Mouse (Mus musculus) monocyte, adult 2 months (primary cell): Measurements from ENCODE around the gene Fbxw7.
A peak's percentile ranks its signal among the peaks of the same experiment; 100 is the strongest.

Experiments used
- DNase-seq, 2 experiments: peaks; one replicate each; pipeline ENCODE4 v3.0.0; 2022; ENCODE audit warnings: low spot score in 2 of 2, low read depth in 1 of 2

Gene Fbxw7

DNA sequence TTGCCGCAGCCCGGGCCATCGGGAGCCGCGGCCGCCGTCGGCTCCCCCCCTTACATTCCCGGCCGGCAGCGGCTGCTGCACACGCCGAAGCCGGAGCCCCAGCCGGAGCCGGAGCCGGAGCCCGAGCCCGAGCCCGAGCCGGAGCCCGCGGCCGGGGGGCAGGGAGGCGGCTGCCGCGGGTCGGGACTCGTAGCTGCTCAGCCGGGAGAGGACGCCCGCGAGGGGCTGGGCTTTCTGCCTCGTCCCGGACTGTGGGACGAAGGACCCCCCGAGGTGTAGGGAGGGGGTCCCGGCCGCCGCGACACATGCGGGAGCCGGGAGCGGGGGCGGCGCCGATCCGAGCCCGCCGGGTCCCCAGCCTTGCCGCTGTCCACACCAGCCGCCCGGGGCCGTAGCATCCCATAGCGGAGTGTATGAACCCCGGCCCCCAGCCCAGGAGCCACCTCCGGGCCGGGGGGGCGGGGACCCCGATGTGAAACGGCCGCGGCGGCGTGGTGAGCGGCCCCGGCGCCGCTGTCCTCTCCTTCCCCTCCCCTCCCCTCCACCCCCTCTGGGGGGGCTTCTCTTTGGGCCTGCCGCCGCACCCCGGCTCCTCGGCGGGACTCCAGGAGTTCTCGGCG, at the start of gene Fbxw7:
Fbxw7 (plus strand) TSS at position 507 of the 620 bp plus-strand sequence.
- no peak for DNase-seq

DNA sequence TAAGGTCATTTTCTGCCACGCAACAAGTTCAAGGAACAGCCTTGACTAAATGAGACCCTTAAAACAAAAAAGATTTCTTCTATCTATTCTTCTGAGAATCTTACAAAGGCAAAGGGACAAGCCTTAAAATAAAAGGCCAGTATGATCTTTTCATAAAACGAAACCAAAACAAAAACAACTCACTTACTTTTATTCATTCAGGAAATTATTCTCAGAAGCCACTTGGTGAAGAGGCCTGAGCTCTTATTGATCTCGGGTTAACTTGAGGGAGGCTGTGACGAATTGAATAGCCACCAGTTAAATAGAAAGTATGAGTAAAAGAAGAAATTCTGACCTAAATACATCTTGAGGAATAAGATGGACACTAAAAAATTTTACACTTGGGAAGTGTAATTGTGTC, 46.1 kb upstream of the Fbxw7 start:
- no peak for DNase-seq

DNA sequence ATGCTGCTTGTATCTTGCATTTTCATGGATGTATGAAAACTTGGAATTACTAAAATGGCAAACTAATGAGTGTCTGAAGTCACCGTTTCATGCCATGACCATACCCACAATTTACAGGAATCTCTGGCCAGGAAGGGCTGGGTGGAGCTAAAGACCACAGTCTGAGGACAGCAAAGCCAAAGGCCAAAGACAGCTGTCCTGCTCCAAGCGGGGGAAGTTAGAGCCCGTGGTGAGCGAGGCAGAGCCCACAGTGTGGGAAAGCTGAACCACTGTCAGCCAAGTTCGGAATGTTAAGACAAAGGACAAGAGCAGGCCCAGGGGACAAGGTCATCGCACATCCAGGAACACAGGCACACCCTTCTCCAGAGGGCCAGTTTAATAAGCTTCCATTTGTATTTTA, 45.7 kb upstream of the Fbxw7 start:
- no peak for DNase-seq

DNA sequence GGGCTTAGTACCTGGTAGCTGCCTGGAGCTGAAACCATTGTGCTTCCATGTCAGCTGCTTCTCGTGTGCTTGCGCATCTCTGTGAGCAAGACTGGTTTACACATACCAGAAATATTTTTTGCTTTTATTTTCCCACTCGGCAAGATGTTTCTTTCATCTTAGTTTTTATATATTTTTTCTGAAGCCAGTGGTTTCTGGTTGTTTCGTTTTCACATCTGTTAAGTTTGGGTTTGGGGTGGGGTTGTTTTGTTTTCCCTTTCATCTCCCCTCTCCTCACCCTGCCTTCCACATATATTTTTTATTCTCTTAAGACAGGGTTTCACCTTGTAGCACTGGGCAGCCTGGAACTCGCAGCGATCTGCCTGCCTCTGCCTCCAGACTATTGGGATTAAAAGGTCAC, 44.5 kb upstream of the Fbxw7 start:
- DNase-seq = no peak

DNA sequence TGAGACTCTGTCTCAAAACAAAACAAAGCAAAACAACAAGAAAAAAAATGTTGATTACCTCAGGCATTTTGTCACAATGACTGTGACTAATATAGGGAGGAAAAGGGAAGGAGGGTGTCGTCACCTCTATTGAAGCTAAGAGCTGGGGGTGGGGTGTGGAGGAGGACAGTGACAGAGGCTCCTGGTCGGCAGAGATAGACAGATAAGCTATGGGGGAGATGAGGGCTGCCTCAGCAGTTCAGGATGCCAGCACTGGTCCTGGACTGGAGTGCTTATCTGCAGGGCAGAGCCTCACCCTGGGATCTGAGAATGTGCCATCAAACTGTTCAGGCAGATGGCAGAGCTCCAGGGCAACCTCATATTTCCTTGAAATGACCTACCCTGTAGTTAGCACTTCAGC, 43.1 kb upstream of the Fbxw7 start:
- DNase-seq = no peak

DNA sequence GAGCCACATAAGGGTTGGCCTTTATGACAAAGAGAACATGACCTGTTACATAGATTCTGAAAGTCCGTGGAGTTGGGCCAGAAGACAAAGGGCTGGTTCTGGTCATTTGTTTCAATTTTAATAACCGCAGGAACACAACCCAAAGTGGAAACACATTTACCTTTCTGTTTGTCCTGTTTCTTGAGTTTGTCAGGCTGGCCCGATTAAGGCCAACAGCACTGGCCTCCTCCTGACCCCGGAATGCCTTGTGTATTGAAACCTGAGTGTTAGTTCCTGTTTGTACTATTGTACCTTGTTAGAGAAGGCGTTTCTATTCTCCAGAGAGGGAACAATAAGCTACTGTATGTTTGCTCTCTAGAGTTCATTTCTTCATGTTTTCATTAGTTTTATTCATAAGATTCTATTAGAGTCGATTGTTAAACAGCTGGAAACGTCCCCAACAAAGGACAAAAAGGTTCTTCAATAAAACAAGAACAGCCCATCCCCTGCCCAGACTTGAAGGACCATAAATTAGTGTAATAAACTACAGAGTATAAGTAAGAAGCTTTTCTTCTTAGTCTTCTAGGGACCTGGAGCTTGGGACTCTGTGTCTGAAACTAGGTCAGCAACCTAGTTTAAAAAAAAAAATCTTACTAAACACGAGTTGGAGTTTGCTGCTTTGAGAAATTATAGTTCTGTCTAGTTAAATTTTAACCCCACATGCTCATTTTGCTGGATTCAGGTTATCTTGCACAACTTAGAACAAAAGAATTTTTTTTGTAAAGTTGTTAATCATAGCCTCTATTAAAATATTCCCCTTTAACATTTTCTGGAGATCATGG, 40.6 kb upstream of the Fbxw7 start:
- no peak for DNase-seq

DNA sequence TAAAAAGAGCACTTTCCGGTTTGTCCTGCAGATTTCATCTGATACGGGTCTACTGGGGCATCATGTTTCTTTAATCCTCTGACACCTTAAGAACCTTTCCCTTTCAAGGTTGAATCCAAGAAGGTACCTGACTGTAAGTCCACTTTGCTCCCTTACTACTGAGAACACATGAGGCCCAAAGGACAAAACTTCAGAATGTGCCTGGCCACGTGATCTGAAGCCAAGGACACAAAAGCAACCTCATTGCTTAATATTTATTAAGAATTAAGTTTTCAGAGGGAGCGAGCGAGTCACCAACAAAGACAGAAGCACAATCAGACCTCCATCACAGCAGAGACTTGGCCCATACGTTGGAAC, 40.0 kb upstream of the Fbxw7 start:
- no peak for DNase-seq

DNA sequence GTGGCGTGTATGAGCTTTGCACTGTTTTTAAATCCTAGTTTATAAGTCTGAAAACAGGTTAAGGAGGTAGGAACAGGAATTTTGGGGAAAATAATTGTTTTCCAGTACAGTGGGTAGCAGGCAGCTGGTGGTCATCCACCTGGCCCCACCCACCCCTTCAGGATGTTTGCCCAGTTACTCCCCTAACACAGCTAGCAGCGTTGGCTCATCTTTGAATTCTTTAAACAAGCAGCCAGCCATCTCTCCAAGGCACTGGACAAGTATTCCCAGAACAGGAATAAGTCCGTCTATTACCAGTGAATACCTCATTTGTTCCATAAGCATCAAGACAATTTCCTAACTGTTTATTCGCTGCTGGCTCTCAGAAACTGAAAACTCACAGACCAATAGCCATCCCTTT, 39.5 kb upstream of the Fbxw7 start:
- no peak for DNase-seq

DNA sequence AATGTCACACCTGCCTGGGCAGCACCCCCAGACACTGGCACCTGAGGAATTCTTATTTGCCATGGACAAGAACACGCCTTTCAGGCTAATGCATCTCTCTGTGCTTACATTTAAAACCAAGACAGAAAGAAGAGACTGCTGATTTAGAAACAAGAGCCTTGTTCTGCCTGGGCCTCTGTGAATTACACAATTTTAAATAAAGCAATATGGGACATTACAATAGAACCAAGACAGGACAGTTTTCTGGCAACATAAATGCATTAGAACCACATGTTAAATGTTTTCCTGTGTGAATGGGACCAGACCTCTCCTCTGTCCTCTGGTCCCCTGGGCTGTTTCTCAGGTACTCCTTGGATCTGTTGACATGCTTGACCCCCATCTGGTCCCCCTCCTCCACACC, 39.0 kb upstream of the Fbxw7 start:
- DNase-seq = no peak

DNA sequence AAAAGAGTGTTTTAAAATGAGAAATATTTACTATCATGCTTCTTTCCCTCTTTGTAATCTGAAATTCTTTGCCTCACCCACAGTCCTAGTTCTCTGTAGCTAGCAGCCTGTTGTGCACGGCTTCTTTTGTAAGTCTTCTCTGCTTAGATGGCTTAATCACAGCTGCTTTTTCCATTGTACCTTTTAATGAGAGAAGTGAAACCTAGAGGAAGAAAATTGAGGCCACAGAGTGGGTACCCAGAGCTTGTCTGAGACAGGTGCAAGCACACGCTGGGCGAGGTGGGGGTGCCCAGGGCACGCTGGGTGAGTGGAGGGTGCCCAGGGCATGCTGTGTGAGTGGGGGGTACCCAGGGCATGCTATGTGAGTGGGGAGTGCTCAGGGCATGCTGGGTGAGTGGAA, 27.2 kb upstream of the Fbxw7 start:
- no peak for DNase-seq

DNA sequence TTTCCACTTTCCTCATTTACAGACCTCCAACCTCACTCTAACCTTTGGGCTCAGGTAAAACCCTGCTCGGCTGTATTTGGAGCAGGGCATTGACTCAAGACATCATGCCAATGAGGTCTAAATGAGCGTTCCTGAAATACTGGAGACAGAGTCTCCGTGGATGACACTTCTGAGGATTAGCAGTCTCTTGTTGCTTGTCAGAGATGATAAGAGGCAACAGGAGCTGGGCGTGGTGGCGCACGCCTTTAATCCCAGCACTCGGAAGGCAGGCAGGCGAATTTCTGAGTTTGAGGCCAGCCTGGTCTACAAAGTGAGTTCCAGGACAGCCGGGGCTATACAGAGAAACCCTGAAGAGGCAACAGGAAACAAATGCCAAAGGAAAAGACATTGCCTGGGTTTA, 11.0 kb upstream of the Fbxw7 start:
- DNase-seq = no peak

DNA sequence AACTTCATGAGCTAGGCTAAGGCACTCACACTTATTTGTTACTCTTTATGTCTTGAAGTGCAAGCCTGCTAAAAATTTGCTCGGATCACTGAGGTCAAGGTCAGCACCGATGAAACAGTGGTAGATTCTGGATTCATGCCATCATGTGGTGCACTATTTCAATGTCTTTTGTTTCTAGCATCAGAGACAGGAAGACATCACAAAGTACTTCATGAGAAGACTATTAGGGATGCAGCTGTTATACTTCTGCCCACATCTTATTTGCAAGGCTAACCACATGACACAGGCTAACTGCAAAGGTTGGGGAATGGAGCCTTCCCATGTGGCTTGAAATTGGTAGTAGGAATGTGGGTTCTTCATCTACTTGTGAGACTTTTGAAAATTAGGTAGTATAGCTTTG, 8.9 kb upstream of the Fbxw7 start:
- DNase-seq = no peak

DNA sequence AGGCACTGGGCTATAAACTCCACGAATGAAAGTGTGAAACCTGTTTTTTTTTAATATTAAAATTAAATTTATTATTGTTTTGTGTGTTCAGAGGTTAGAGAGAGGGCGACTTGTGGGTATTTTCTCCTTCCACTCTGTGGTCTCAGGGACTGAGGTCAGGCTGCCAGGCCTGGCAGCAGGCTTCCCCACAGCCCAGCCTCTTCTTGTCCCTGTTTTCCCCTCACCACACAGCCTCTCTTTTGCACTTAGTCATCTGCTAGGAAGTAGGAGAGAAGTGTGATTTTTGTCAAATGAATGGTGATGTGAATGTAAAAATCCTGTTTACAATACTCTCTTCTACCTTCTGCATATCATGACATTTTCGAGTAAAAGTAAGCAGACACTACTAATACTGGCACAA, 7.2 kb upstream of the Fbxw7 start:
- no peak for DNase-seq

DNA sequence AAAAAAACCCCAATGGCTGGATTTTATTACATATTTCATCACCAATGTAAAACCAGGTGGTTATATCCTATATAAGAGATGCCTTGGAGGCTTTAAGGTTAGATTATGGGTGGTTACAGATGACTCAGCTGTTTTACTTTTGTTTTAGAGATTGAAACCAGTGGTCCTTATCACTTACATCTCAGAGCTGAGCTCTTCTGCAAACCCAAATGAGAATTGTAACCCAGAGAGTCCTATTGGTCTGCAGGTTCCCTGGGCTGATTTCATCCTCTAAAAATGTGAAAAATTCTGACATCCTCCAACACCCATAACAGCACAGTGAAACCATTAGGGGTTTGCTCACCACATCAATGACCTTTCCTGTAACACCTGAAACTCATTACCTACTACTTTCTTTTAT, 6.2 kb upstream of the Fbxw7 start:
- no peak for DNase-seq

DNA sequence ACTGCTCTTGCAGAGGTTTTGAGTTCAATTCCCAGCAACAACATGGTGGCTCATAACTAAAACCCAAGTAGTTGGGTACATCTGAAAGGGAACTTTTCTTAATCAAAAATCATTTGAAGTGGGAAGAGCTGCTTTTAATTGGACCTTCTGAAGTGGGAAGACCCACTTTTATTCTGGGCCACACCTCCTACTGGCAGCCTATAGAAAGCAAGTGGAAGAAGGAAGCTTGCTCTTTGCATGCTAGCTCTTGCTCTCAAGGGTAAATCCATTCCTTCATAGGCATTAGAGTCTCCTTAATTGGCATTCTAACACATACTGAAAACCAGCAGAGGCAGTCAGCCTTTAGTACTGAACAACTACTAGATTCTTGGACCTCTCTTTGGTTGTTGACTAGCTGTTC, 4.3 kb upstream of the Fbxw7 start:
- no peak for DNase-seq

DNA sequence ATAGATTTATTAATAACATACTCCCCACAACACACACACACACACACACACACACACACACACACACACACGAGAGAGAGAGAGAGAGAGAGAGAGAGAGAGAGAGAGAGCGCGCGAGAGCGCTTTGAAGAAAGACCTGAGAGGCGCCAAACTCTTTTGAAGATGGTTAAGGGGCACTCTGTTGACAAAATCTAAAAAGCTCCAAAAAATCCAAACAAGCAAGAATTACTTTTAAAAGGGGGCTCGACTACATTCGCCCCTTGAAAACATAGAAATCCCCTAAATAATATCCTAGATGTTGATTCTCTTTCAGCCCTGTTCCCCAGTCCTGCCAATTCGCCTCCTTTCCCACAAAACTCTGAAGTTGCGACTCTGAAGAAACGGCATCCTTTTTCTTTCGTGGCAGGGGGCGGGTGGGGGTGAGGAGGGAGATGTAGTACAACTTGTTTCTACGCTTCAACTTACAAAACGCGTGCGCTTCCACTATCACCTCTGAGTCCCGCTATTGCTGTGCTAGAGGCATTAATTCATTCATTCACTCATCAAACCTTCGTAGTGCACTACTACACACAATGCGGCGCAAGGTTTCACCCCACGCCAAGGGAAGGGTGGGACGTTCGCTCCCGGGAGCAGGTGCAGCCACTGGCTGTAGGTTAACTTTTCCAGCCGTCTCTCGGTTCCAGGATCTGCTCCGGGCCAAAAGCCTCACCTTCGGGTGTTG, 1.5 kb upstream of the Fbxw7 start:
- no peak for DNase-seq

DNA sequence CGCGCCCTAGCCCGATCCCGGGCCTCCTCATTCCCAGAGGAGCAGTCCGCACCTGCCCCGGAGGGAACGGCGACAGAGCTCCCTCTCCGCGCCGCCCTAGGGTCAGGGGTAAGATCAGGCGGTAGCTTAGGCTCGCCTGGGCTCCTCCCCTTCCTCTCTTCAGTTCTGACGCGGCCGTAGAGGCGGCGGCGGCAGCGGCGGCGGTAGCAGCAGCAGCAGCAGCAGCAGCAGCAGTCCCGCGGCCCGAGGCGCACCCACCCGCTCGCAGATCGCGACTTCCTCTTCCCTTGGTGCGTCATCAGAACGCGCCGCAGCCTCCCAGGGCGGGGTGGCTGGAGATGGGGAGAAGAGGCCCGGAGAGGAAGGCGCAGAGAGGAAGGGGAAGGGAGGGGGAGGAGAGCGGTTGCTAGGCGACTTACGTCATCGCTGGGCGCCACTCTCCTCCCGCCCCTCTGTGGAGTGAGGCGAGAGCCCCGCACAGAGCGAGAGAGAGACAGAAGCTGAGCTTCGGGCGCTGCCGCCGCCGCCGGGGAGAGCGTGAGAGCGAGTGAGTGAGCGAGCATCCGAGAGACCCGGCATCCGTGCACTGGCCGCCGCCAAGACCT, 809 bp upstream of the Fbxw7 start:
- DNase-seq = peak; percentile 100

DNA sequence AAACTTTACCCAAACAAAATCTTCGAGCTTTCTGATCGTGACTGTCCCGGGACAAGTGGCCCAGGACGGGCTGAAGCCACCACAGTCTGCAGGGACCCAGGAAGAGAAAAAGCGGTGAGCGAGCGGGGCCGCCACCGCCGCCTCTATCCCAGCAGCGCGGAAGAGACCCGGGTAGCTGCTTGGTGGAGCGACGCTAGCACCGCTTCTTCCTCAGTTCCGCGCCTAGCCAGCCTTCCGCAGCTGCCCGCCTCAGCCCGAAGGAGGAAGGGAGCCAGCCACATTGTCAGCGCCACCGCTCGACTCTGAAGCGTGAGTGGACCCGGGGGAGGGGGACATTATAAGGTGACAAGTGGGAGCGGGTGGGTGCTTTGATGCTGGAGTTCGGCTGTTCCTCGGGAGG, 393 bp downstream of the Fbxw7 start:
- DNase-seq = peak in 1 of 2 experiments; percentile 34

DNA sequence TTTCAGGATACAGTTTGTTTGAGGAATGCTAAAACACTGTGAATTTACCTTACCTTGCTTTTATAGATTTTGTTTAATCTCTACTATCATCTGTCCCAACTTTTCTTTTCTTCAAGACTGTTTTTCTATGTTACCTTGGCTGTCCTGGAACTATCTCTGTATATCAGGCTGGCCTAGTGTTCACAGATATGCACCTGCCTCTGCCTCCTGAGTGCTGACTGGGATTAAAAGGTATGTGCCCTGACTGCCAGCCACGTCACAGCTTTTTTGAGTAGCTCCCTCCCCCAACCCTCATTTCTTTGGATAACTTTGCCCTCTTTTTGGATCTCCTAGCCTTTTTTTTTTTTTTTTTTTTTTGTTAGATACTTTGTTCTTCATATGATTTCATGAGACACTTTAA, 1.9 kb downstream of the Fbxw7 start:
- no peak for DNase-seq

DNA sequence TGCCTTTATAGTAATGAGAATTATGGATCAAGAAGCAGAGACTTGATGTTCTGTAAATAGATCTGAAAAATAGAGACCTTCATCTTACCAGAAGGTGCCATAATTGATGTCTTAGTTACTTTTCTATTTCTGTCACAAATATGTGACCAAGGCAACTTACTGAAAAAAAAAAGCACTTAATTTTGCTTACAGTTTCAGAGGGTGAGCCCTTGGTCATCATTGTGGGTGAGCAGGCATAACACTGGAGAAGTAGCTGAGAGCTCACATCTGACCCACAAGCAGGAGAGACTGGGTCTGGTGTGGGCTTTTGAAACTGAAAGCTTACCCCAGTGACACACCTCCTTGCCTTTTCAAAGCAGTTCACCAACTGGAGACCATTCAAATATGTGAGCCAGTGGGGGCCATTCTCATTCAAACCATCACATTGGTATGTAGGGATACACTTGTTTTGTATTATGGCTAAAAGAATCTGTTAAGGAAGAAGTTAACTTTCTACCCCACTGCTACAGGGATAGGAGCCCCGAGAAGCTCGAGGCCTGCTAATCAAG, 5.7 kb downstream of the Fbxw7 start:
- no peak for DNase-seq

DNA sequence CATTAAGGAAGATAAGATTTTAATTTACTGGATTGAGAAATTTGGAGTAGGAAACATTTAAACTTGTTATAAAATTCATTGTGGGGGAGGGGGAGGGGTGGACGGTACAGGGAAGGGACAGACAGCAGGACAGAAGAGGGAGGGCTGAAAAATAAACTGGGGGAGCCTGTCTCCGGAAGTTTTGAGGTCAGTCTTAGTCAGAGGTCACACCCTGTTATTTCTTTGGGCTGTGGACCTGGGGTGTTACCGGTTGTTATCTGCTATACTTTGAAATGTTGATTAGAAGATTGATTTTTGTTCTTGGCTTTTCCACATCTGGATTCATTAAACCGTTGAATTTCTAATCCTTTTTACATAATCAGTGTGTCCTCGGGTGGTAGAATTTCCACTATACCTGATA, 10.9 kb downstream of the Fbxw7 start:
- DNase-seq = no peak

DNA sequence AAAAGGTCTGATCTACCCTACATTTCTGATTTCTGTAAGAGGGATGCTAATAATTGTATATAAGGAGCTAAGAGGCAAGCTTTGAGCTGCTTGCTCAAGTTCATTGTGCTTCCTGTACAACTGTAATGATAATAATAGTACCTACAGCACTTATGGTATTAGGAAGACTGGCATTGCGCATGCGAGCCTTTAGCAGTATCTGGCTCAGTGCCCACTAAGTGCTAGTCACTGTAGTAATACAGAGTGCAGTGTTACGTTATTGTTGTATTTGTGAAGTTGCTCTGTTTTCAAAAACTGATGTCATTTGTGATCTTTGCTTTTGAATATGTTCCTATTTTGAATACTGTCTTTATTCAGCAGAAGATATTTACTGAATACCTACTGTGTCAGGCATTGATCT, 11.3 kb downstream of the Fbxw7 start:
- DNase-seq = no peak
